ENCODE assay signal across 25 mouse cellular contexts in the genomic region with DNA sequence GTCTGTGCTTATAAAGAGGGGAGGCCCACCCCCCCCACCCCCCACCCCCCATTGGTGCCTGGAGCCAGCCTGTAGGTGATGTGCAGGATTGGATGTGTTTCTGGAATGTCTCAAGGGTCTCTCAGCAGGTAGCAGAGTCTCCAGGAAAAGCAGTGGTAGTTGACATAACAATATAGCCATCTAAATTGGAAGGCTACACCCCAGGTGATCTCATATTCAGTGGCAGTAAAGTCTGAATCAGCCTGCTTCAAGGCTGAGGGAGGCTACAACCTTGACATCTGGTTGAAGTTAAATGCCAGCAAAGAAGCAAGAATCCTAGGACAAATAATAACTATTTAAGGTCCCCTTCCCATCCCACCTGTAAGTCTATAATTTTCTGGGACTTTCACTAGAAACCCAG.
"Had no signal": no experiment of that assay in that cellular context is flagged by ENCODE, and none has a peak within 500 bp of the region (broad histone marks: within the 10 kb centered on the region; RNA-seq: fewer than 3 reads in every experiment).

No protein-coding gene starts in this region.

- H3K9me3 ChIP-seq: heart, embryonic 13.5 days; heart, embryonic 15.5 days; hindbrain, embryonic 13.5 days; hindbrain, embryonic 15.5 days; kidney, embryonic 15.5 days; limb, embryonic 13.5 days; limb, embryonic 15.5 days; liver, embryonic 12.5 days had no signal

- H3K4me1 ChIP-seq: heart, embryonic 13.5 days; heart, embryonic 15.5 days; hindbrain, embryonic 13.5 days; hindbrain, embryonic 15.5 days; limb, embryonic 13.5 days; limb, embryonic 15.5 days had no signal

- H3K27ac ChIP-seq: gastrocnemius, adult 2 months; heart, embryonic 13.5 days; heart, embryonic 15.5 days; hindbrain, embryonic 13.5 days; hindbrain, embryonic 15.5 days; hindbrain, postnatal 0 days; kidney, embryonic 15.5 days; kidney, postnatal 0 days; limb, embryonic 13.5 days; limb, embryonic 15.5 days; liver, embryonic 12.5 days; liver, embryonic 14.5 days had no signal

- H3K36me3 ChIP-seq: heart, embryonic 13.5 days; heart, embryonic 15.5 days; hindbrain, embryonic 13.5 days; hindbrain, embryonic 15.5 days; kidney, embryonic 15.5 days; limb, embryonic 13.5 days; limb, embryonic 15.5 days; liver, embryonic 12.5 days had no signal

- DNase-seq: gastrocnemius, adult 2 months; gastrocnemius, postnatal 10 days; gastrocnemius, postnatal 25 days; heart, adult 18-20 months; heart, postnatal 14 days; heart, postnatal 36 days; kidney, adult 11 months; kidney, adult 2 months; kidney, adult 9 months; kidney, postnatal 14 days; kidney, postnatal 36 days; layer of hippocampus, adult 9-11 months; layer of hippocampus, postnatal 36 days; left cerebral cortex, postnatal 4 days had no signal

- H3K9ac ChIP-seq: heart, embryonic 13.5 days; heart, embryonic 15.5 days; hindbrain, embryonic 13.5 days; hindbrain, embryonic 15.5 days; kidney, embryonic 15.5 days; limb, embryonic 13.5 days; limb, embryonic 15.5 days; liver, embryonic 12.5 days; liver, embryonic 14.5 days had no signal

- H3K4me3 ChIP-seq: gastrocnemius, adult 2 months; heart, embryonic 13.5 days; heart, embryonic 15.5 days; hindbrain, embryonic 13.5 days; hindbrain, embryonic 15.5 days; kidney, embryonic 15.5 days; limb, embryonic 13.5 days; limb, embryonic 15.5 days; liver, embryonic 12.5 days had no signal
